Mouse (Mus musculus): ENCODE results near the gene Lrrc19. TPM values are rescaled to one million over a fixed set of nuclear protein-coding genes. Genes with fewer than 3 reads are reported as not detected.

The Lrrc19 gene
- polyA plus RNA-seq, 1 experiment = 47.2 TPM

GRCm38 (mm10) chr4:94591765-94592381 lies 58.1 kb downstream of the Lrrc19 start:
- TF ChIP-seq CTCF (conservative IDR thresholded peaks at IDR 0.05; ENCODE audit: insufficient read depth, insufficient read length, low read depth, low read length) (no peak), POLR2A (IDR thresholded peaks at IDR 0.05; ENCODE audit: low read depth, low read length) (no peak)
- H3K4me3 ChIP-seq (ENCODE audit: insufficient read depth, low read depth, low read length) = no peak overlapping the region
- H3K4me1 ChIP-seq (ENCODE audit: control insufficient read depth, insufficient read depth, low read length) = peaks cover 7% of the 10 kb centered on the region
- peak; percentile 22 for DNase-seq
- H3K27ac ChIP-seq (ENCODE audit: insufficient read depth, low read depth, low read length) = no peak overlapping the region
- 67% methylated on average over 4 of the region's 4 CpGs for WGBS
- no peaks in the 10 kb centered on the region for H3K36me3 ChIP-seq (ENCODE audit: control insufficient read depth, insufficient read depth, low read length)
- H3K27me3 ChIP-seq (replicated peaks; ENCODE audit: control insufficient read depth, insufficient read depth, low read length) = no peaks in the 10 kb centered on the region

Other genes starting within 250 kb of the Lrrc19 start
- gene Gm10306, start 93.6 kb downstream of the Lrrc19 start, polyA plus RNA-seq (2012; rRNA removed) = not detected in 2 replicates
- gene Caap1, start 93.3 kb downstream of the Lrrc19 start, polyA plus RNA-seq (2012; rRNA removed) = 2.4 and 2.9 TPM in 2 replicates
- 26.5 and 41.9 TPM in 2 replicates for gene Plaa, start 46.9 kb downstream of the Lrrc19 start, polyA plus RNA-seq (2012; rRNA removed)
- 1.6 and 2.0 TPM in 2 replicates for gene Ift74, start 35.7 kb downstream of the Lrrc19 start, polyA plus RNA-seq (2012; rRNA removed)
- gene Tek, start 89.1 kb upstream of the Lrrc19 start, polyA plus RNA-seq (2012; rRNA removed) = 15.9 and 21.6 TPM in 2 replicates